Mouse (Mus musculus) lung, adult 18-20 months (tissue): ENCODE results near the gene Gm28551.
A peak's percentile ranks its signal among the peaks of the same experiment; 100 is the strongest.
"Not testable (repeated sequence)": the region's sequence is repeated elsewhere in the genome, so short reads cannot be mapped to it uniquely, and the experiment has no call there.

ENCODE experiments used
- DNase-seq, 2 experiments: peaks; one replicate each; pipeline ENCODE4 v3.0.0; 2022; ENCODE audit warnings: mixed read lengths in 2 of 2

Gene Gm28551

GRCm38 (mm10) chr1:53352327-53353261 is at the start of gene Gm28551, which contains the start of the genes Asdurf and Asnsd1:
TSS of gene Gm28551 (minus strand) at chr1:53352667.
TSS of gene Asdurf (minus strand) at chr1:53352619.
TSS of gene Asnsd1 (minus strand) at chr1:53352752.
- peak; percentile 97 to 98 for DNase-seq

- not testable (repeated sequence) for DNase-seq
Measured at GRCm38 (mm10) chr1:53393936-53394760, 41.7 kb upstream of the Gm28551 start.

- DNase-seq = no peak
Measured at GRCm38 (mm10) chr1:53388762-53389161, 36.3 kb upstream of the Gm28551 start.

GRCm38 (mm10) chr1:53384085-53384688 is 31.7 kb upstream of the Gm28551 start:
- DNase-seq = no peak

GRCm38 (mm10) chr1:53377731-53378130 is 25.3 kb upstream of the Gm28551 start:
- DNase-seq = no peak

- not testable (repeated sequence) for DNase-seq
Measured at GRCm38 (mm10) chr1:53375965-53376364, 23.5 kb upstream of the Gm28551 start.

- no peak for DNase-seq
Measured at GRCm38 (mm10) chr1:53358988-53359387, 6.5 kb upstream of the Gm28551 start.

GRCm38 (mm10) chr1:53341071-53341470 is 11.4 kb downstream of the Gm28551 start:
- no peak for DNase-seq

GRCm38 (mm10) chr1:53337403-53337802 is 15.1 kb downstream of the Gm28551 start:
- DNase-seq = not testable (repeated sequence)

- no peak for DNase-seq
Measured at GRCm38 (mm10) chr1:53335465-53335864, 17.0 kb downstream of the Gm28551 start.

GRCm38 (mm10) chr1:53333527-53333926 is 18.9 kb downstream of the Gm28551 start:
- not testable (repeated sequence) for DNase-seq

GRCm38 (mm10) chr1:53324827-53325494 is 27.5 kb downstream of the Gm28551 start:
- DNase-seq = no peak

GRCm38 (mm10) chr1:53324277-53324676 is 28.2 kb downstream of the Gm28551 start:
- DNase-seq = no peak

GRCm38 (mm10) chr1:53323254-53323653 is 29.2 kb downstream of the Gm28551 start:
- DNase-seq = no peak

- no peak for DNase-seq
Measured at GRCm38 (mm10) chr1:53321662-53322344, 30.7 kb downstream of the Gm28551 start.

GRCm38 (mm10) chr1:53312989-53313967 is 39.2 kb downstream of the Gm28551 start, which contains the start of gene Osgepl1:
TSS of gene Osgepl1 (plus strand) at chr1:53313624.
- DNase-seq = peak; percentile 80 to 83

GRCm38 (mm10) chr1:53300506-53300905 is 52.0 kb downstream of the Gm28551 start:
- DNase-seq = no peak

GRCm38 (mm10) chr1:53296581-53297383 is 55.7 kb downstream of the Gm28551 start, which contains the start of the genes Pms1, Ormdl1 and Gm28778:
TSS of gene Pms1 (minus strand) at chr1:53297018.
TSS of gene Ormdl1 (plus strand) at chr1:53297095.
TSS of gene Gm28778 (plus strand) at chr1:53297111.
- DNase-seq = peak; percentile 96

GRCm38 (mm10) chr1:53291197-53291596 is 61.3 kb downstream of the Gm28551 start:
- no peak for DNase-seq
